Mouse (Mus musculus) lung, adult 2 months (tissue): Measurements from ENCODE around the gene Ppm1l.

ENCODE experiments used
- CTCF ChIP-seq: fragments of 200-500 bp; IDR thresholded peaks from 2 replicates; pipeline ENCODE4 v1.5.1; 2011; ENCODE audit warnings: mild to moderate bottlenecking, low read length, control low read depth; ENCODE audit not compliant: insufficient read depth
- POLR2A ChIP-seq: fragments of 200-500 bp; IDR thresholded peaks from 2 replicates; pipeline ENCODE4 v1.6.1; 2011; ENCODE audit warnings: low read depth, mild to moderate bottlenecking, control low read depth, low read length, borderline replicate concordance; ENCODE audit errors: extremely low read depth

DNA sequence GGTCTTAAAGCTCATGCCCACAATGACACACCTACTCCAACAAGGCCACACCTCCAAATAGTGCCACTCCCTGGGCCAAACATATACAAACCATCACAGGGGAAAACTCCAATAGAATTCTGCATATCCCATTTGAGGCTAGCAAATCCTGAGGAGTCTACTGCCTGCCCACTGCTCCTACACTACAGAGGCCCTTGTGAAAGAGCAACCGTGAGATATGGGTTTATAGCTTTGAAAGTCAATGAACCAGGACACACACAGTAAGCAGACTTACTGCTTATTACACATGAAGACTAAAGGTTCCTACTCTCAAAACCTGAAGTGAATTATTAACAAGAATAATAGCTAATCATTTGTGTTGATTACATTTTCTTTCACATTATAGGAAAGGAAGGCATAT lies 267.1 kb downstream of the Ppm1l start:
- TF ChIP-seq CTCF (no peak), POLR2A (no peak)
